Mouse (Mus musculus) left cerebral cortex, adult 18-20 months (tissue): ENCODE measurements around the gene Olfr313. TPM values are rescaled to one million over a fixed set of nuclear protein-coding genes. Genes with fewer than 3 reads are reported as not detected.
A peak's percentile ranks its signal among the peaks of the same experiment; 100 is the strongest.

Source experiments
- DNase-seq, 2 experiments: peaks; one replicate each; pipeline ENCODE4 v3.0.0; 2021 to 2022; ENCODE audit warnings: low spot score in 2 of 2, mixed read lengths in 1 of 2
- total RNA-seq, 2 experiments: library from RNA; stranded (reverse); gene quantifications; 2 replicates each; pipeline ENCODE4 v1.2.3; 2021

Gene Olfr313
- total RNA-seq, 2 experiments from 2014 or later = not detected

DNA sequence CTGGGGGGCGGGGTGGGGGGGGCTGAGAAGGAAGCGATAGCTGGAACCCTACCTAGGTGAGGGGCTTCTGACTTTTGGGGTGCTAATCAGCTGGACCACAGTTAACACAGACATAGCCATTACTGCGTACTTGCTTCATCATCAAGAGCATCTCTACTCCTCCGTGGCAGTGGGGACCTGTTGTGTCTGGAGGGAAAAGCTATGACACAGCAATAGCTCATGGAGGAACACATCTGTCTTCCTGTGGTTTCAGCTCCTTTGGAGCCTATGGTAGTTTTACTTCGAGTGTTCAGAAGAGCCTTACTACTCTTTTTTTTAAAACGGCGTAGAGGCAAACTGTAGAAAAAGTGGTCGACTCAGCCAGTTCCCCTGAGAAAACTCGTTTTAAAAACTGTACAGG is 32.8 kb downstream of the Olfr313 start:
- no peak for DNase-seq

DNA sequence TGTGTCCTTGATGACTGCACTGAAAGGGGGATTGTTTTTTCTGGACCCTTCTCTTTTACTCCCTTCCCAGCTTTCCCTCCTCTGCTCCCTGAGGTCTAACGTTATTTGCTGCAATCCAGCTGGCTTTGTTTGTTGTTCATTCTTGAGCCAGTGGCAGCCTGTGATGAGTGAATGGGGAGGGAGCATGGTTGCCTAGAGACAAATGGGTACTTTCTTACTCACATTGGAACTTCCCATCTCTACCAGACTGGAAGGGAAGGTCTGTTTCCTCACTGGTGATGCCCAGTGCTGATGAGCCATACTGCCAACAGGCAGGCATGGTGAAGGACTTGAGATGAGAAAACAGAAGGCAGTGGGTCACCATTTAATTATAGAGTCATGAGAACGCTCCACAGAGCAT is 34.9 kb downstream of the Olfr313 start:
- DNase-seq = no peak

DNA sequence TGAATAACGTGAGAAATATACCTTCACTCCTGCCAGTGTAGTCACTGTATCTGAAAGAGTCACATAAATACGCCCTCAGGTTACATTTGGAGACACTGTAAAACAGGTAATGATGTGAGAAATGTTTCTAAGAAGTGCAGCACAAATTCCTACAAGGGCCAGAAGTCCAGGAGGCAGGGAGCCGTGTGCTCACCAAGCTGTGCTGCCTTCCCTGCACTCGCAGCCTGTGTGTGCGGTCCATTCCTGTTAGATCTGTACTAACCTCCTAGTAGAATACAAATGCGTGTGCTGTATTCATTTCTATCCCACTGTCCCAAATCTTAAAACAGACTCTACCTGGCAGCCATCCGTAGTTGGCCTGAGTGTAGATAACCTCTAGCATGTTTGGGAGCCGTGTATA is 45.9 kb downstream of the Olfr313 start:
- DNase-seq = no peak

DNA sequence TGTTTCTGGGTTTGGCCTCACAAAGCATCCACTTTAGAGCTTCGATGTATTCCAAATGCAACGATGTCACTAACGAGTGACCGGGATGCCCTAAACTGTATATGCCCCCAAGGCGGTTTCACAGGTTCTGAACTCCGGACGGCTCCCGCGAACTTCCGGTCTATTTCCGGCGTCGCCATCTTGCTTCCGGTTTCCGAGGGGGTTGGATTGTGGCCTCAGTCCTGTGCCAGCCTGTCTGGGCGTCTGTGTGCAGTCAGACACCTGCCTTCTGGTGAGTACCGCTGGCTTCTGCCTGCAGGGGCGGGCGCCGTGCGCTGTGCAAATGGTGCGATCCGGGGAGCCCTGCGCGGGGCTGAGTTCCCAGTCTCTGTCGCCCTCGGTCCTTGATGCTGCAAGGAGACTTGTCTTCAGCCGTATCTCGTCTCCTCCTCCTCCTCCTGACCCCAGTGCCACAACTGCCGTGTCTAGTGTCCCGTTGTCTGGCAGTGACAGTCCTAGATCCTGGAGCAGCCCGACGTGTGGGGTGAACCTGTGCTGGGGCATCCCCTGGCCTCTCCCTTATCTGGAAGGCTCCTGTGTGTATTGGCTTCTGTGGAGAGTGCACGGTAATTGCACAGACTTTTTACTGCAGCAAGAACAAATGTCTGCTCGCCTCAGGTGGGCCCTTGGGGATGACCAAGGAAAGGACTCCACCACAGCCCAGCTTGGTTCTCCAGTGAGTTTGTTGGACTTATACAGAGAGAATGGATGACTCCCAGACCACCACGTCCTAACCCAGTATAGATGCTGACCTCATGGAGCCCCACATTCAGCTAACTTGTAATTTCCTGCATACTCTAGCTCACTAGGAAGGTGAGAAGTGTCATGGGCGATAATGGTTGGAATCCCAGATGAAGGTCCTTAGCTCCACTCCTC is 52.5 kb downstream of the Olfr313 start, which contains the start of gene 2810021J22Rik:
2810021J22Rik (plus strand) TSS at position 178 of the 915 bp plus-strand sequence.
- peak; percentile 82 to 88 for DNase-seq

DNA sequence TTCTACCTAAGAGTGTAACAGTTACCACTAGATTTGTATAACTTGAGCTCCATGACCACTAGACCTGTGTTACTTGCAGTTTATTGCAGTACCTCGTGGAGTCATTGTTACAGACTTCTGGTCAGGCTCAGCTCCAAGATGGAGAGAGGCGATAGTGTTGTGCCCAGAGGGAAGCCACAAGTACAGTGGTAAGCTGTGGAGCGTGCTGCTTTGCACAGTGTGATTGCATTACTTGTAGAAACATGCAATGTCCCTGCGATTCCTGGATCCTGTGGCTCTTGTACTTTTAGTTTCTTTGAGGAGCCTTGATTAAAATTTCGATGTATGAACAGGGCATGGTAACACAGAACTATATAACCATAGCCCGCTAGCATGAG is 53.1 kb downstream of the Olfr313 start:
- no peak for DNase-seq

Other genes with a start within 250 kb of the Olfr313 start
- gene Olfr224, start 244.4 kb upstream of the Olfr313 start, total RNA-seq = not detected
- gene Olfr325, start 237.3 kb upstream of the Olfr313 start, total RNA-seq = not detected
- gene Olfr324, start 219.9 kb upstream of the Olfr313 start, total RNA-seq = not detected
- not detected for gene 2210407C18Rik, start 198.9 kb upstream of the Olfr313 start, total RNA-seq
- not detected for gene Olfr323, start 184.5 kb upstream of the Olfr313 start, total RNA-seq
- under 1 TPM in 1 of 2 experiments, not detected in 1; 0.21 TPM for gene Trim58, start 174.5 kb upstream of the Olfr313 start, total RNA-seq
- not detected for gene Olfr322, start 156.2 kb upstream of the Olfr313 start, total RNA-seq
- gene Olfr320, start 133.9 kb upstream of the Olfr313 start, total RNA-seq = not detected
- not detected for gene Olfr319, start 115.8 kb upstream of the Olfr313 start, total RNA-seq
- not detected for gene Olfr318, start 91.0 kb upstream of the Olfr313 start, total RNA-seq
- under 1 TPM in 1 of 2 experiments, not detected in 1; 0.26 TPM for gene Olfr317, start 75.8 kb upstream of the Olfr313 start, total RNA-seq
- gene Olfr316, start 62.3 kb upstream of the Olfr313 start, total RNA-seq = 1 to 10 TPM; 2.1 to 2.9 TPM
- not detected for gene Olfr315, start 41.8 kb upstream of the Olfr313 start, total RNA-seq
- not detected for gene Olfr314, start 32.0 kb upstream of the Olfr313 start, total RNA-seq
- 1 to 10 TPM; 1.8 to 2.2 TPM for gene Fam183b, start 13.0 kb upstream of the Olfr313 start, total RNA-seq
- not detected for gene Olfr312, start 14.2 kb downstream of the Olfr313 start, total RNA-seq
- under 1 TPM in 1 of 2 experiments, not detected in 1; 0.21 TPM for gene Olfr311, start 24.3 kb downstream of the Olfr313 start, total RNA-seq
- 10 to 100 TPM; 17.1 to 19.2 TPM for gene Gm12258, start 32.2 kb downstream of the Olfr313 start, total RNA-seq
- 10 to 100 TPM in 1 of 2 experiments, 1 to 10 TPM in 1; 9.5 to 11.6 TPM for gene 2810021J22Rik, start 52.2 kb downstream of the Olfr313 start, total RNA-seq
- gene Zfp39, start 89.2 kb downstream of the Olfr313 start, total RNA-seq = 1 to 10 TPM; 8.9 to 9.7 TPM
- gene Btnl10, start 102.9 kb downstream of the Olfr313 start, total RNA-seq = not detected
- 100 to 1,000 TPM; 485 to 490 TPM for gene Rnf187, start 123.9 kb downstream of the Olfr313 start, total RNA-seq
- 100 to 1,000 TPM in 1 of 2 experiments, 10 to 100 TPM in 1; 99.3 to 112 TPM for gene Hist3h2ba, start 133.9 kb downstream of the Olfr313 start, total RNA-seq
- 10 to 100 TPM; 62.8 to 63.7 TPM for gene Hist3h2a, start 139.7 kb downstream of the Olfr313 start, total RNA-seq
- 1 to 10 TPM; 4.0 to 5.0 TPM for gene Trim17, start 139.7 kb downstream of the Olfr313 start, total RNA-seq
- 10 to 100 TPM; 22.5 to 25.4 TPM for gene Trim11, start 163.1 kb downstream of the Olfr313 start, total RNA-seq